ENCODE assay signal across 8 mouse cellular contexts in genomic region chr3:85707421-85707820, GRCm38 (mm10).
DNase-seq lines count a peak whose midpoint lies in the region; ATAC-seq lines count a peak whose summit lies in the region.

No protein-coding gene starts in this region.

- no peaks in the 10 kb centered on the region for H3K27me3 ChIP-seq in midbrain, embryonic 10.5 days (ENCODE audit: low read depth, poor library complexity, severe bottlenecking)
- no peaks in the 10 kb centered on the region for H3K27me3 ChIP-seq in midbrain, embryonic 13.5 days

- H3K27ac ChIP-seq in midbrain, embryonic 10.5 days (replicated peaks): no peak overlapping the region
- no peak overlapping the region for H3K27ac ChIP-seq in midbrain, embryonic 13.5 days

- no peaks in the 10 kb centered on the region for H3K9me3 ChIP-seq in midbrain, embryonic 10.5 days (replicated peaks)
- H3K9me3 ChIP-seq in midbrain, embryonic 13.5 days: no peaks in the 10 kb centered on the region

- no peak overlapping the region for H3K4me3 ChIP-seq in midbrain, embryonic 10.5 days
- H3K4me3 ChIP-seq in midbrain, embryonic 13.5 days (replicated peaks): no peak overlapping the region

- ATAC-seq in midbrain, embryonic 13.5 days: no peak
- ATAC-seq in granulocyte monocyte progenitor cell, adult 5-6 weeks (replicated peaks; ENCODE audit: poor library complexity, severe bottlenecking): no peak

- DNase-seq in midbrain, embryonic 10.5 days (ENCODE audit: low spot score): peak; percentile 55
- peak; percentile 52 for DNase-seq in Muller cell, postnatal 12 days (ENCODE audit: inconsistent ontology term)
- peak; percentile 78 for DNase-seq in brain, adult 2 months (ENCODE audit: low read depth, low spot score)
- peak; percentile 56 for DNase-seq in gastrocnemius, postnatal 10 days
- DNase-seq in left cerebral cortex, postnatal 25 days (ENCODE audit: low spot score in 2 of 2): peak; percentile 28 to 34
- peak; percentile 66 for DNase-seq in retina, postnatal 1 day

- intact Hi-C loops in left cerebral cortex, postnatal 25 days (cut with DNase I): loop anchor here (2.0 to 5.0 kb wide), 2 partner anchors 217 to 420 kb away; no protein-coding TSS in a partner anchor

- no peak overlapping the region for H3K9ac ChIP-seq in midbrain, embryonic 13.5 days (replicated peaks)

- WGBS in midbrain, embryonic 10.5 days: 41% methylated on average over 7 of the region's 7 CpGs
- 39% methylated on average over 7 of the region's 7 CpGs for WGBS in midbrain, embryonic 13.5 days

- peaks cover 5% of the 10 kb centered on the region; the same call in 1 of the 2 replicates for H3K4me1 ChIP-seq in midbrain, embryonic 10.5 days
- H3K4me1 ChIP-seq in midbrain, embryonic 13.5 days (replicated peaks): no peaks in the 10 kb centered on the region

- H3K4me2 ChIP-seq in midbrain, embryonic 13.5 days (replicated peaks): no peak overlapping the region

- H3K36me3 ChIP-seq in midbrain, embryonic 10.5 days: no peaks in the 10 kb centered on the region
- no peaks in the 10 kb centered on the region for H3K36me3 ChIP-seq in midbrain, embryonic 13.5 days
